Mouse (Mus musculus) c-Kit-negative CD71-positive TER-119-positive erythroid progenitor cells, embryonic 14.5 days (primary cell): ENCODE data around the gene Gm8994.
"Not testable (repeated sequence)": the region's sequence is repeated elsewhere in the genome, so short reads cannot be mapped to it uniquely, and the experiment has no call there.

Experiments used
- DNase-seq: peaks from one replicate; pipeline ENCODE4 v3.0.0-alpha.2; 2013; ENCODE audit warnings: low read depth, low spot score

Gm8994 gene

DNA sequence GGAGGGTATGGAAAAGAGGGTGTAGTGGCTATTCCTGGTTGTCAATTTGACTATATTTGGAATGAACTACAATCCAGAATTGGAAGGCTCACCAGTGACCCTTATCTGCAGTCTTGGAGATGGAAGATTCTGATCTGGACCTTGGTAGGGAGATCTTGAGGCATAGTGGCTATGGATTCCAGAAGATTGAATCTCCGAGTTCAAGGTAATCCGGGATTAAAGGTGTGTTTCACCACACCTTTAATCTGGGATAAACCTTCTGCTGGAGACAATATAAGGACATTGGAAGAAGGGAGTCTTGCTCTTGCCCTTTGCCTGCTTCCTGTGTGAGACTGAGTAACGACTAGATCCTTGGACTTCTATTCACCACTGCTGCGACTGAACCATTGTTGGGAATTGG lies at the start of gene Gm8994:
Gene Gm8994 (plus strand): TSS at position 301 of the 400 bp plus-strand sequence.
- not testable (repeated sequence) for DNase-seq

DNA sequence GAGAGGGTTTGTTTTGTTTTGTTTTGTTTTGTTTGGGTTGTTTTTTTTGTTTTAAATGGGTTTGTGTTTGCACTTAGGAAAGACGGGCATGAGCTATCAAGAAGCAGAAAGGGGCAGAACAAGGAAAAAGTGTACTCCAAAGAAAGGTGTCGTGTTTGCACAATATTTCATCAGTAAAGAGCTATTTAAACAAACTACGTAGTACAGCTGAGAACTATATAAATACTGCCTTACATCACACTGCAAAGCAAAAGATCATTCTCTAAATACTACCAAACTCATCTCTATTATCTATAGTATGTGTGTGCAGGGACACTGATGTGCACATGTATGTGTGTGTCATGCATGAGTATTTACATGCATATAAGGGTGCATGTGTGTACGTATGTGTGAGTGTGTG lies 49.7 kb upstream of the Gm8994 start:
- DNase-seq, result no peak

DNA sequence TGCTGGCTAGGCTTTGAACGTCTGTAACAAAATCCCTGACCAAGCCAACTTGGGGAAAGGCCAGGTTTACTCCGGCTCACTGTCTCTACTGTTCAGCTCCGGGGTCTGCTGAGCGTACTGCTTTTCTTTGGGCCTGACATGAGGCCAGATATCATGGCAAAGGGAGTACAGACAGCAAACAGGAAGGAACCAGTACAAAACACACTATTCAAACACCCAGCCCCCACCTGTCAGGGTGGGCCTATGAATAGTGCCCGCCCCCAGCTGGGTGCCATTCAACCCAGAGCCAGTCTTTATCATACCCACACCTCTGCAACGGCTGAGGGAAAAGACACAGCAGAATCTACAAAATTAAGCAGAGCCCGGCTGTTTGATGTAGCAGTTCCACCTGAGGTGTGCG lies 42.8 kb upstream of the Gm8994 start:
- DNase-seq, result no peak

DNA sequence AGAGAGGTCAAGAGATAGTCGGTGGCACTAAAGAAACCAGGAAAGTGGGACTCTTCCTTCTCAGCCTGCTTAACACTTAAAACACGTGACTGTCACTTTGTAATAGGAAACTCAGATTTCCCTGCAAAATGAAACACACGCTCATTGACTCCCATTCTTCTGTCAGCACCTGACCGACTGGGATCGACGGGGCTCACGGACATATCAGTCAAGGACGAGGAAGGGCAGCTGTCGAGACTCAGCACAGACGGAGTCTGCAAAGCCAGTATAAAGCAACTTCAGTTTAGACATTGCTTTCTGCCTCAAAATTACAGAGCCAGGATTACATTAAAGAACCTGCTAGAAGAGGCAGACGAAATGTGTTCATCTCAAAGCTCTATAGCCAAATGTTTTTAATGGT lies 41.2 kb upstream of the Gm8994 start:
- DNase-seq, result no peak

DNA sequence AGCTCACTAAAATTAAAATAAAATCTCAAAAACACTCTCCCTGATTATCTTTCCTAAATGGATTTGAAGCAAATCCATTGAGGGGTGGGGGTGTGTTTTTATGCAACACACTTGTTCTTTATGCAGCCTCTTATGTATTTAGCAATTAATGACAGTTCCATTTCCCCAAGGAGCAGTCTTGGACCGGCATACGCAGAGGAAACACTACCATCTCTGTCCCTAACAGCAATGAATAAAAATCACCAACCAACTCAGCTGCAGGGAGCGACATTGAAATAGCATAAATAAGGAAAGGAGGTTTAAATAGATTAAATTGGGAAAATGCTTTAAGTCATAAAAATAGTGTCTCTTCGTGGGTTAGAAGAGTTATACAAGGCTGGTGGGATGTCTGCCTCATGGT lies 40.8 kb upstream of the Gm8994 start:
- no peak for DNase-seq

DNA sequence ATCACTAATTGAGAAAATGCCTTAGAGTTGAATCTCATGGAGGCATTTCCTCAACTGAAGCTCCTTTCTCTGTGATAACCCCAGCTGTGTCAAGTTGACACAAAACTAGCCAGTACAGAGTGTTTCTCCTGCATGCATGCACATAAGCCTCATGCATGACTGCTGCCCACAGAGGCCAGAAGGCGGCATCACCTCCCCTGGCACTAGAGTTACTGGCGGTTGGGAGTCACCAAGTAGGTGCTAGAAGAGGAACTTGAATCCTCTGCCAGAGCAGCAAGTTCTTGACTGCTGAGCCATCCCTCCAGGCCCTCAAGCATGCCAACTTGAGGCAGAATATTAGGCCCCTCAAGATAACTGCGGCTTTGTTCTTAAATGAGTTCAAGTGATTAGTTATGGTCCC lies 35.9 kb upstream of the Gm8994 start:
- no peak for DNase-seq

DNA sequence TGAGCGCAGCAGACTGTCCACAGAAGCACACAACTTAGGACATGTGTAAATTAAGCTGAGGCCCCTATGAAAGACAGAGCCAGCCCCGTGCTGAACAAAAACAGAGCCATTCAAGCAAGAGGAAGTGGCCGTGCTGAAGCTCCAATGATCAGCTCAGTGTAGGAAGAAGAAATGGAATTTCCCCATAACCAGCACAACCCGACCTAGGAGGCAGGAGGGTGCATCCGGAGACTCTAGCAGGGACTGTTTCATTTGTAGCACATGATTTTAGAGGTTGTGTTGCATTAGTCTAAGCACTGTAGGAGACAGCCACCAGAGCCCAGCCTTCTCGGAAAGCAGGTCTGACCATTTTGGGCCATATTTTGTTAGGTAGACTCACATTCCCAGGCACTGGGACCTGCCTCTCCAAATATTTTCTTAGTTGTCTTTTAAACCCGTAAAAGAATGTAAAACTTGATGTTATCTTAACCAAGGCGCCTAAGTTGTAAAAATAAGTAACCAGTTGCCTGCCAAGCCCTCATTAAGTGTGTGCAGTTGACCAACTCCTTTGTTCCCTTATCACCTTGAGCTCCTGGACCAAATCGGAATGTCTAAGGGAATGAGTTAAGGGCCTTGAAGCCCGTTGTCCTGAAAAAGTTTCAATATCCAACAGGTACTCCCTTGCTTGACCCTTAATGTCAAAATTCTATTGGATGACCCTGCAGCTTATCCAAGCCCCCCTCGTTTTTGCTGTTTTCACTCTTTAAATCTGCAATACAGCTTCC lies 35.2 kb upstream of the Gm8994 start:
- DNase-seq, result no peak

DNA sequence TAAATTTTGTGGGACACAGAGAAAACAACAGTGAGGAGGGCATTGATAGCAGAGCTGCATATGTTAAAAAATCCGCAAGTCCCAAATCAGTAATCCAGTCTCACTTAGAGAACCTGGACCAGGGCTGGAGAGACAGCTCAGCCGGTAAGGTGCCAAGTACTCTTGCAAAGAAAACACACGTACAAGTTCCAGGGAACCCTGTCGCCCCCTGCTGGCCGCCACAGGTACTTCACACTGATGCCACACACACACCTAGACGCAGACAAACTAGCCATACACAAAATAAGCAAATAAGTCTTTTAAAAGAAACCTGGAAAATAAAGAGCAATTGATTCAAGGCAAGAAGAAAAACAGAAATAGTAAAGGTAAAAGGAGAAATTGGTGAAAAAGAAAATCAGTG lies 33.6 kb upstream of the Gm8994 start:
- no peak for DNase-seq

DNA sequence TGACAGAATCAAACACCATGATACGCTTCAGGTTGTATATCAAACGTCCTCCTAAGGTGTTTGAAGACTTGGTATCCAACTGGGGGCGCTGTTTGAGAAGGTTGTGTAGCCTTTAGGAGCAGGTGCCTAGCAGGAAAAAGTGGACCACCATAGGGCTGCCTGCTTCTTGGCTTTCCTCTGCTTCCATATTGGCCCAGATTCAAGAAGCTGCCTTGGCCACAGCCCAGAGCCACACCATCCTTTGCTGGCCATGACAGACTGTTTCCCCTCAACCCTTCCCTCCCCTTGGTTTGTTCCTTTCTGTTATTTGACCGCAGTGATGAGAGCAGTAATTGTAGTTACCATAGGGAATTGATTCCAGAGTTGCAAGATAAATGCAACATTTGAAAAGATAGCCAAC lies 31.5 kb upstream of the Gm8994 start:
- DNase-seq, result no peak

DNA sequence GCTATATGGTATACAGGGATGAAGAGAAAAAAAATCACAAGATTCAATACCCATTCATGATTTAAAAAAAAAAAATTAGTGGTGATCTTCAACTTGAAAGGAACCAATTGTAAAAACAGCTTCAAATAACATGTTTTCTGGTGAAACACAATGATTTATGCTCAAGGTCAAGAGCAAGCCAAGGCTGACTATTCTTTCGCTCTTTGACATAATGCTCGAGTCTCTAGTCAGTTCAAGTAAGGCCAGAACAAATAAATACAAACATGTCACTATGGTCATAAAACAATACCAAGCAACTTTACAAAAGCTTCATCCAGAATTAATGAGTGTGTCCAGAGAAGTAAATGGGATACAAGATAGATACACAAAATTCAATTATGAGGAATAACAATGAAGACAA lies 31.1 kb upstream of the Gm8994 start:
- DNase-seq, result no peak

DNA sequence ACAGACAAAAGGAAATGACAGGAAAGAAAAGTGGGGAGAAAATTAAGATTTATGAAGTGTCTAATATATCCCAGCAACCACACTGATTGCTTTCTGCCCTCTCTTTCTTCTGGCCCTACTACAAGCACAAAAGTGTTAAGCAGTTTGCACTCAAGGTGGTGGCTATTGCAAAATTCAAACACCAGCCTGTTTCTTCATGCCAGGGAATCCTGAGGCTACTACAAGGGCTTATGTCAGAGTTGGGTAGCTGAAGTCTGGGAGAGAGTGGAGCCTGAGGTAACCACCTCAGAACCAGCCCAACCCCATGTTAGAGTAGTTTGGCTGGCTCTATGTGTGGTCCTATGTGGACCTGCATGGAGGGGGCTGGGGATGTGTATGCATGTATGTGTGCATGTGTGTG lies 23.8 kb upstream of the Gm8994 start:
- no peak for DNase-seq

DNA sequence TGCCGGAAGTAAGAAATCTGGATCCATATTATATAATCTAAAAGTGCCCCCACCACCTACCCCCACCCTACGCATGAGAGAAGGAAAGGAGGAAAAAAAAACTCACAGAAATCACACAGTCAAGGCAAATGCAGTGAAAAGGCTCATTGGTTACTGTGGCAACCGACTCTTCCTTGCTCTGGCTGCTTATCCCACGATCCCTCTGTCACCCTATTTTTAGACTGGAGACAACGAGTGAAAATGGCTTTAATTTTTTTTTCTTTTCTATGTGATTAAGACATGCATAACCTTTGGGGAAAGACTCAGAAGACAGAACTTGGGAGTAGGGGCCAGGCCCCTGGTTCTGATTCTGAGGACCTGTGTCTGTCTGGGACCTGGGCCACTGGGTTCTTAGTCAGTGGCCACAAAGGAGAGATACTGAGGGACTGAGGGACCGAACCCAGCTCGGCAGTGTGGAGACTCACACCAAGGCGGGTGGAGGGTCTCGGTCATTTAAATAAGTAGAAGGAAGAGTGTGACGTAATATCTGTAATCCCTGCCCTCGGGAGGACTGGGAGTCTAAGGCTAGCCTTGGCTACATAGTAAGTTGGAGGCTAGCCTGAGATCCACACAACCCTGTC lies 22.9 kb upstream of the Gm8994 start:
- no peak for DNase-seq

DNA sequence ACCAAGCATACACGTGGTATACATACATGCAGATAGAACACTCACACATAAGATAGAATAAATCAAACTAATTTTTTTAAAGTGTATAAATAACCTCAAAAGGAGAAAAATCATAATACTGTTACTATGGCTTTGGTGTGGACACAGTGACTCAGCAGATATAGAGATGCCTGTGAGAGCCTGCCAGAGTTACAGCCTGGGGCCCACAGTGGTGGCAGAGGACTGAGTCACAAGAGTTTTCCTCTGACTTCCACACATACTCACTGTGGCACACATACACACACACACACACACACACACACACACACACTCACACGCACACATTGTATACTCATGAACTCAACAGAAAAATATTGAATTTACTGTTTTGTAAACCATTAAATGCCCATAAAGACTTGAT lies 17.9 kb upstream of the Gm8994 start:
- DNase-seq, result no peak

DNA sequence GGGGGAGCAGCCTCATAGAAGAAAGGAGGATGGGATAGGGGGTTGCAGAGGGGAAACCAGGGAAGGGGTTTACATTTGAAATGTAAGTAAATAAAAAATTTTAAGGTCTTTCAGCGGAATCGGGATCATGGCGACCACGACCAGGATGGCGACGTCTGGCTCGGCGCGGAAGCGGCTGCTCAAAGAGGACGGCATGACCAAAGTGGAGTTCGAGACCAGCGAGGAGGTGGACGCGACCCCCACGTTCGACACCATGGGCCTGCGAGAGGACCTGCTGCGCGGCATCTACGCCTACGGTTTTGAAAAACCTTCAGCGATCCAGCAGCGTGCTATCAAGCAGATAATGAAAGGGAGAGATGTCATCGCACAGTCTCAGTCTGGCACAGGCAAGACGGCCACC lies 1.1 kb downstream of the Gm8994 start:
- DNase-seq, result not testable (repeated sequence)

DNA sequence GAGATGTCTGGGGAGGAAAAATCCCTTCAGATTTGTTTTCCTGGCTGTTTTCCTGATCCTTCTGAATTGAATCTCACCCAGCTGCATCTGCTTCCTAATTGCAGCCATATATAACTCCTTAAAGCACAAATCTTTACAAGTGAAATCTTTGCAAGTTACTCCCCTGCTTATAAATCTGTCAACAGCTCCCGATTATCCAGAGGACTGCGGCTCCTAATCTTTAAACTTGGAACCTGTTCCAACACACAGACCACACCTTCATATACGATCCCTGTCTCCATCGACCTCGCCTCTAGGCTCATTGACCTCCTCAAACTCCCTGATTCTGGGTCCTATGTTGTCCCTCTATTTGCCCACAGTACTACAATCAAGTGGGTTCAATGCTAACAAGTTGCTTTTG lies 13.3 kb downstream of the Gm8994 start:
- no peak for DNase-seq

DNA sequence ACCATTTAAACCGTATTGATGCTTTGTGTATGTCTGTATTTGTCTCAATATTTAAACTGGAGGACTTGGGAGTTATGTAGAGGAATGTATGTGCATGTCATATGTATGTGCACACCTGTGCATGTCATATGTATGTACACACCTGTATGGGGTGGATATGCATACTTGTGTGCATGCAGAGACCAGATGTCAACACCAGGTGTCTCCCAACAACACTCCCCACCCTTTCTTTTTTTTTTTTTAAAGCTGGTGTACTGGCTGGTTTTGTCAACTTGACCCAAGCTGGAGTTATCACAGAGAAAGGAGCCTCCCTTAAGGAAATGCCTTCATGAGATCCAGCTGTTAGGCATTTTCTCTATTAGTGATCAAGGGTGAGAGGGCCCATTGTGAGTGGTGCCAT lies 13.8 kb downstream of the Gm8994 start:
- no peak for DNase-seq

DNA sequence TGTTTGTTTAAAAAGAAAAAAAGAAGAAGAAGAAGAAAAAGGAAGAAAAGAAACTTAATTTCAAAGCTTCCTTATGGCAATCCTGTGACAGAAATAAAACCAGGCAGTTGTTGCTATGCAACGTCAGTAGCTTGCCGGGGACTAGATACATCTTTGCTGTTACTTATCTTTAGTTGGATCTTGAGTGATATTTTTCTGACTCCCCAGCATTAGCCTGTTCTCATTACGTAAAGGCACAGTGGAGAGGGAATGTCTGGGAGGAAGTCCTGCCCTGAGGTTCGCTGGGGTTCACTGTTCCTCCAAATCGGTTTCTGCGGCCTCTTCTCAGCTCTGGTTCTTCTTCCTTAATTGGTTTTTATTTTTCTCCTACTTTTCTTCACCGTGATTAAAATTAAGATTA lies 16.5 kb downstream of the Gm8994 start:
- DNase-seq, result no peak

DNA sequence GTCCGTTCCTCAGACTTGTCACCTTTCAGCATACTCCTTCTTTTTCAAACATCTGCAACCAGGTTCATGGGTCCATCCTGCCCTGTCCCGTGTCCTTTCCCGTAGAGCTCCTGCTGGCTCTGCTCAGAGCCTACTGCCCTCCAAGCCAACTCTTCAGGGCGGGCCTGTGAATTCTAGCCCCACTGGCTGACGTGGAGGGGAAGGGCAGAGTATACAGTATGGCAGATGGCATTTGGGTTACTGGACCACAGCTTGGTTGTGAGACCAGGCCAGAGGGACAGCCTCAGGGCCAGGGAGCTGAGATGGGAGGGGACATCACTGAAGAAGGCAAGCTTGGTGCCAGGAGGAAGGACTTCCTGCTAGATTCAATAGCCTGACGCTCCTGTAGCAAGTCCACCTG lies 17.7 kb downstream of the Gm8994 start:
- DNase-seq, result no peak

DNA sequence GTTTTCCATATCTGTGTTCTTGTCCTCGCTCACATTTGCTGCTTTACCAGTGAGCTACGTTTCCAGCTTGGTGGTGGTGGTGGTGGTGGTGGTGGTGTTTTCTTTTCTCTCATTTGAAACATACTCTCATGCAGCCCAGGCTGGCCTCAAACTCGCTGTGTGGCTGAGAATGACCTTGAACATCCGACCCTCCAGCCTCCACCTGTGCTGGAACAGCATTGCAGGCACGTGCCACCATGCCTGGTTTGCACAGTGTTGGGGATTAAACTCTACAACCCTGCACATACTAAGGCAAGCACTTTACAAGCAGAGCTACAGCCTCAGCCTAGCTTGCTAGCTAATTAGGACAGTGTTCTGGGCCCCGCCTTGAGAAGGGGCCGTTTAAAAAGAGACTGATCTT lies 18.3 kb downstream of the Gm8994 start:
- no peak for DNase-seq

DNA sequence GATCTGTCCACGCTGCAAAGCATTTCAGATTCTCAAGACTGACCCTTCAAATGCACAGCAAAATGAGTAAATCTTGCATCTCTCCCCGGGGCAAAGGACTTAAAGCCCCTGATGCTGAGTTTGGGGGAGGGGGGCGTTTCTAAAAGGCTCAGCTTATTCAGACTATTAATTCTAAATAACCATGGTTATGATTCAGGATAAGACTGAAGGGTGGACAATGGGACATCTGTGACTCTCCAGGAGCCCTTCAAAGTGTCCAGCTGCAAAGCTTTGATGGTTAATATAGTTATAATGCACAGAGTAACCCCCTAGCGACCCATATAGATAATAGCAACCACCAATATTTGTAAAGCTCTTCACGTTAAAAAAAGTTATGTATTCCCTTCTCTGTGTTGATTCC lies 19.7 kb downstream of the Gm8994 start:
- DNase-seq, result no peak

DNA sequence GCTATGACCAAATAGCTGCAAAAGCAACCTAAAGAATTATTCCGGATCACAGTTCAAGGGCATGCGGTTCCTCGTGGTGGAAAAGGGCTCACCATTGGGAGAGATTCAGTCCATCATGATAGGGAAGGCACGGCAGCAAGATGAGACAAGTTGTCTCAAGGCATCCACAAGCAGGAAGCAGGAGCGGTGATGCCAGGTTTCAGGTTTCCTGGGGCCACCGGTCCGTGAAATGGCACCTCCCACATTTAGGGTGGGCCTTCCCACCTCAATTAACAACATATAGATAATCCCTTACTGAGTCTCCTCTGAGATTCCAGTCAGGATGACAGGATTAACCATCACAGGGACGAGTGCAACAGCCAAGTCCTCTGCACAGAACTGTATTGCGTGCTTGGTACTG lies 20.3 kb downstream of the Gm8994 start:
- no peak for DNase-seq

DNA sequence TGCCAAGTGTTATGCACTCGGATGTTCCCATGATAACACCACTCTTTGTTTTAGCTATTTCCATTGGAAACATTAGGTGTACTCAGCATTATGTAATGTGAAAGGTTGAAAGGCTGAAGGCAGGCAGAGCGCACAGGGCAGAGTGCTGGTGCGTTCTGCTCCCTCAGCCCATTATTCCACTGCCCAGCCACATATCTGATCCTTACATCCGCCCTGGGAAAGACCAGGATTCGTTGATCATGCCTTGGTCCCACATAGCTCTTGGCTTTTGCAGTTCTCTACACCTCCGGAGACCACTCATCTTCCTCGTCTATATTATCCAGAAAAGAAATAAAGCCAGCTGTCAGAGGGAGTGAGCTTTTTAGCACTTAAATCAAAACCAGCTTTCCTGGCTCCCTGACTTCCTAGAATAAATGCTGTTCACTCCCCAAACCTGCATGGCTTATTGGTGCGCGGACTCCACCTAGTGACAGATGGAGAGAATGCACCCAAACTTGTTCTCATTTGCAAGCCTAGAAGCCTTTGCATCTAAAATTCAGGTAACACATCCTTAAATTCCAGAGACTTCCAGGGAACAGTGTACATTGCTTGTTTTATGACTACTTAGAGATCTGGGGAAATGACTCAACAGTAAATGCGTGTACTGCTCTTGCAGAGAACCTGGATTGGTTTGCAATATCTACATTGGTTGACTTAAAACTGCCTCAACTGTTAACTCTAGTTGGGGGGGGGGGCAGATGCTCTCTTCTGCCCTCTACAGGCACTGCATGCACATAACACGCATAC lies 26.3 kb downstream of the Gm8994 start:
- DNase-seq, result peak; percentile 3

DNA sequence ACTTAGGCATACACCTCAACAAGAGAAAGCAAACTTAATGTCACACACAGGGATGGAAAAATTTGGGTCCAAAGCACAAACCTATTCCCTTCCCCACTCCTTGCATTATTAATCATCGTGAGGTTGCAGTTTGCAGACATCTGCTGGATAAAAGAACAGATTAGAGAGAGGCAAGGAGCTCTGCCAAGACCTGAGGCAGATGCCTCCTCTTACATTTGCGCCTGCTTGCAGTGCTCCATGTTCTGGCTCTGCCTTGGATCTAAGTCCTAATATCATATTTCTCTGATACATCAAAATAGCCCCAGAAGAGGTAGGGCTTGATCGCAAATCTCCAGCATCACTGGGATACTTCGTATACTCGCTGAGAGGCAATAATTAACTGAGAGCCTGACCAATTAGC lies 31.1 kb downstream of the Gm8994 start:
- DNase-seq, result no peak
